Mouse (Mus musculus): ENCODE measurements around the gene Marcksl1. TPM values are rescaled to one million over a fixed set of nuclear protein-coding genes. Genes with fewer than 3 reads are reported as not detected.
A peak's percentile ranks its signal among the peaks of the same experiment; 100 is the strongest.

Gene Marcksl1
- total RNA-seq (2017), result 11.7 to 14.4 TPM (median 14.4 TPM) in 3 replicates

DNA sequence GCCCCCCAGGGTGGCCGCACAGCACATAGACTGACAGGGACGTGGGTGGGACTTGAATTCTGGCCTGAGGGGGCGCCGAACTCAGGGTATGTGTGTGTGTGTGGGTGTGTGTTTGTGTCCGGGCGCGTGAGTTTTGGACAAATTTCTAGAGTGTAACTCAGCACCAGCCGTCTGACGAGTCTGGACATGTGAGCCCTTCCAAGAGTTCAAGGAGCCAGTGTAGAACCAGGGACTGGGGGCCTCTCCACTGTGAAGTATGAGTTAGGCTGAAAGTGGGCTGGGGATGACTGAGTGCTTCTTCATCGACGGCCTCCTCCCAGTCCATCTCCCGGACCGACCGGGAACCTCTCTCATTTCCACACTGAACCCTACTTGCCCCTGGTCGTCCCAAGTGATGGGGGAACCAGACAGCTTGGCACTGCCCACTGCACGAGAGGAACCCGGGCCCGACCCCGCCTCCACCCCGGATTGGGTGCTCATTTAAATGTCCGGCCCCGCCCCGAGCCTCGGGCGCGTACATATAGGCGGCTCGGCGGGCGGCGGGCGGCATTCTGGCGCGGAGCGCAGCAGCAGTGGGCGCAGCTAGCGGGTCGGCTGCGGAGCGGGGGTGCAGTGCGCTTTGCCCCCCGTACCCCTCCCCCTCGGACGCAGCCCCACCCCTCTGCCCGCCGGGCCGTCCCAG lies at the start of gene Marcksl1:
Gene Marcksl1 (plus strand): TSS at position 496 of the 682 bp plus-strand sequence.
- ATAC-seq (replicated peaks; ENCODE audit: insufficient number of reproducible peaks, low FRiP score, low TSS enrichment, poor library complexity, severe bottlenecking), result peak; percentile 81

DNA sequence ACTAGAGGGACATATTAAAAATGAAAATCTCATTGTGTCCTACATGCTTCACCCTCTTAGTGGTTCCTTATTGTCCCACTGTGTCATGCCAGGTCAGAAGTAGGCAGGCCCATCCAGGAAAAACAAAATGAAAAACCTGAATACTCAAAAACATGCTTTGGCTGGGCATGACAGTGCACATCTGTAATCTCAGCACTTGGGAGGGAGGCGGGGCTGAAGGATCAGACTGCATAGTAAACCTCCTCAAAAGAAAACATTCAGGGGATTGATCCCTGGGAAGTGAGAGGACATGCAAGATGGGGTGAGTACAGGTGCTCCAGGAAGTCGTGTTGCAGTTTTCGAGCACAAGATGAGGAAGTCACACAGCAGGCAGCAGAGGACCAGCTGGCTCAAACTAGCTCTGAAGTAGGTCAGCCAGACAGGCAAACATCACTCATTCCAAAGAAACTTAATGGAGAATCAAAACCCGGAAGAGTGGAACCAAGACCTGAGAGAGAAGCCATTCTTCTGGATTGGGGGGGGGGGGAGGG lies 49.0 kb upstream of the Marcksl1 start:
- no peak for ATAC-seq (replicated peaks; ENCODE audit: insufficient number of reproducible peaks, low FRiP score, low TSS enrichment, poor library complexity, severe bottlenecking)

DNA sequence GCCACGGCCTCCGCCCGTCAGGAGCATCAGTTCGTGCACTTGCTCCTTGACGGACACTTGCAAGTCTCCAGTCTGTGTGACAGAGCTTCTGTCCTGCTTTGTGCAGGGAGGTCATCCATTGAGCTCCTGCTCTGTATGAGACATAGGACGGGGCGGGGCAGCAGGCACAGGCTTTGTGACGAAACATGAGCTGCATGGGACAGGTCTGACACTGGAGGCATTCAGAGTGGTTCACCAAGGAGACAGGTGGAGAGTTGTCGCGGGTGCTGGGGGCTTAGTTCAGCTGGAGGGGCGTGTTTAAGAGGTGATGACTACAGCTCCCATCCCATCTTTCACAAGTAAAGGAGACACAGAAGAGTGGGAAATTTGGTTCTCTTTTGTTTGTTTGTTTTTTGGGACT lies 37.3 kb upstream of the Marcksl1 start:
- ATAC-seq (replicated peaks; ENCODE audit: insufficient number of reproducible peaks, low FRiP score, low TSS enrichment, poor library complexity, severe bottlenecking), result no peak

DNA sequence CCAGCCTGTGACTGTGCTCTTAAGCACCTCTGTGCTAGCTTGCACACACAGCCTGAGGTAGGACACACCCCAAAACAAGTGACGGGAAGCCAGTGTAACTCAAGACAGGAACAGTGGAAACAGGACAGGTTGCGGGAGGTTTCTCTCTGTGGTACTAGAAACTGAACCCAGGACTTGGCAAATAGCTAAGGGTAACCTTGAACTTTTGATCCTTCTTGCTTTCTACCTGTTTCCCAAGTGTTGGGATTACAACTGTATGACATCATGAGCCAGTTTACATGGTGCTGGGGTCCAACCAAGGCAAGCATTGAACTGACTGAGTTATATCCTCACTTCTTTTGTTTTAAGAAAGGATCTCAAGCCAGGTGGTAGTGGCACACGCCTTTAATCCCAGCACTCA lies 33.5 kb upstream of the Marcksl1 start:
- ATAC-seq (replicated peaks; ENCODE audit: insufficient number of reproducible peaks, low FRiP score, low TSS enrichment, poor library complexity, severe bottlenecking), result no peak

DNA sequence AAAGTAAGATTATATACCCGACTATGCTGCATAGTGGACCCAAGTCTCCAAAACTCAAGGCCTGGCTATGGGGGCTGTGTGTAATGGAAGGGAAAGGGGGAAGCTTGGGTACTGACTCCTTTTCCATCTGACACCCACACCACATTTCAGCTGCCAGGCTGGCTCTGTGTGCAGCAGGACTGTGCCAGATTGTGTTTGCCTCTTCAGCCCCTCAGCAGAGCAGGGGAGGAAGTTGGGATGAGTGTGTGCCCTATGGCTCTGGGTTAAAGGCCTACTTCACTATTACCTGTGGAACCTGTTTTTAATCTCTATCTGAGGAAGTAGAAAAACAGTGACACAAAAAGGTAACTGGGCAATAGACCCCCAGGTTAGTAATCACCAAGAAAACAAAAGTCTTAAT lies 32.3 kb upstream of the Marcksl1 start:
- no peak for ATAC-seq (replicated peaks; ENCODE audit: insufficient number of reproducible peaks, low FRiP score, low TSS enrichment, poor library complexity, severe bottlenecking)

DNA sequence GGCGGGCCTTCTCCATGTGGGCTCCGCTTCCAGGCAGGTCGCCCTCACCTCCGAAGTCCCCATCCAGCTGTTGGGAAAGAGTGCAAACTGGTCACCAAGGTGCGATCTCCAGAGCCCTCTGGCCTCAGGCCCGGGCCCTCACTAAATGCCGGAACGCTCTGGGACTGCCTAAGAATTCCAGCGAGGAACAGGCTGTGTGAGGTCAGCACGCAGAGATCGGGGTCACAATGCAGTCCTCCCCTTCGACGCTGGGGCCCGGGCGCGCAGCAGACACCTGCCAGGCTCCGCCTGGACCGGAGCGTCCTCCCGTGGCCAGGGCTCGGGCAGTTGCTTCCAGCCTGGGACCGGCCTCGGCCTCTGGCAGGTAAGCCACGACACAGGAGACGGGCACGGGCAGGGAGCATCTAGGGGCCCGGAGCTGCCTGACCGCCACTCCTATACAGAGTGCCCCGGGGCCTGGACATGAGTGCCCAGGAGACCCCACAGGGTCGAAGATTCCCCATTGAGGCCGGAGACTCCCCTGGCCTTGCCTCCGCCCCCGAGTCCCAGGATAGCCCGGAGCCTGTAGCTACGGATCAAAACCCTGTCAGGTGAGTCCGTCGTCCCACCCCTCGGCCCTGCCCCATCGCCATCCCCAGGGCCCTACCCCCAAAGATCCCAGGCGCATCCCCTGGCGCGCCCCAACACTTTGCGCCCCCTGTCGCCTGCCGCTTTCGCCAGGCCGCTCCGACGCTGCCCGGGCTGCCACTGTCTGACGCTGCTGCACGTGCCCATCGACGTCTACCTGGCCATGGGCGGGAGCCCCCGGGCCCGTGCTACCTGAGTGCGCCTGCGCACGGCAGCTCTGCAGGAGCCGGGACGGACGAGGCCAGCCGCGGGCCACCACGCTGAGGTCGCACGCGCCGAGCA lies 22.2 kb upstream of the Marcksl1 start, which contains the start of the genes Tssk3 and Fam229a:
Gene Tssk3 (minus strand): TSS at position 51 of the 909 bp plus-strand sequence.
Gene Fam229a (plus strand): TSS at position 219 of the 909 bp plus-strand sequence.
- no peak for ATAC-seq (replicated peaks; ENCODE audit: insufficient number of reproducible peaks, low FRiP score, low TSS enrichment, poor library complexity, severe bottlenecking)

DNA sequence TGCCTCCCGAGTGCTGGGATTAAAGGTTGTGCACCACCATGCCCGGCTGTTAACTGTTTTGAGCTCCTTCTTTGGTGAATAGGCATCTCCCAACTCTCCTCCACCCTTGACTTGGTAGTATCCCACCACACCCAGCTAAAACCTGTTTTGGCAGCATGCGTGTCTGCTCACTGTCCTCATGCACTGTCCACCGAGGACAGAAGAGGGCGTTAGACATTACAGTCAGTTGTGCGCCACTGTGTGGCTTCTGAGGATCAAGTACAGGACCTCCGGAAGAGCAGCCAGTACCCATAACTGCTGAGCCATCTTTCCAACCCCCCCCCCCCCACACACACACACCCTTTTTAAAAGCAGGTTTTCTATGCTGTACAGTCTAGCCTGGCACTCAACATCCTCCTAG lies 18.7 kb upstream of the Marcksl1 start:
- ATAC-seq (replicated peaks; ENCODE audit: insufficient number of reproducible peaks, low FRiP score, low TSS enrichment, poor library complexity, severe bottlenecking), result no peak

DNA sequence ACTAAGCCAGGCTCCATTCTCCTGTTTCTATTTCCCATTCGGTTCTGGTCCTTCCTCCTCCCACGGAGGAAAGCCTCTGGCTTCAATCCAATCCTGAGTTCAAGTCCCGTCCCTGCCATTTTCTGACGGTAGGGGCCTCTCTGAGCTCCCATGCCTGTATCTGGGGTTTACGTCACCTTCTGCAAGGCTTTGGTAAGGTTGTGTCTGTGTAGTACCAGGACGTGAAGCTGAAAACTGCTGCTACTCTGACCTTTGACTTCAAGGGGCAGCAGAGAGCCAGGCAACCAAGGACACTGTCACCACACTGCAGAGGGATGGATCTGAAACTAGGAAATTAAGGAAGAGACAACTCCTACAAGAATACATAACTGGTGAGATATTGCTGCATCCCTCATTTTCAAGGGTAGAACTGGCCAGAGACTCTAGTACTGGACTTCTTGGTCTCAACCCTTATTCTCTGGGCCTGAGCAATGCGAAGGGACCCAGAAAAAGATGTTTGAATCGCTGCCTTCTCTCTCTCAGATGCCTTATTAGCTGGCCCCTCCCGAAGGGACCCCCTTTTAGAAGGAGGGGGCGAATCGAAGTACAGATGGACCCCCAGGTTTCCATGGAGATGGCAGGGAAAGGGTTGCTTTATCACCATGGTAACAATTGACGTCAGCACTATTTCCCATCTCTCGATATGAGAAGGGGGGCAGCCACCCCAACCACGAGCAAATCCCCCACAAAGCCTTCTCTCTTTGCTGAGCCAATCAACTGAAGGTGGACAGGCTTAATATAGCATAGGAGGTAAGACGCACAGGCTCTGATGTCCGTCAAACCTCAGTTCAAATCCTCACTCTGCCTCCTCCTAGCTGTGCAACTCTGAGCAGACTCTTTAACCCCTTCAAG lies 17.5 kb upstream of the Marcksl1 start:
- peak; percentile 72 for ATAC-seq (replicated peaks; ENCODE audit: insufficient number of reproducible peaks, low FRiP score, low TSS enrichment, poor library complexity, severe bottlenecking)

DNA sequence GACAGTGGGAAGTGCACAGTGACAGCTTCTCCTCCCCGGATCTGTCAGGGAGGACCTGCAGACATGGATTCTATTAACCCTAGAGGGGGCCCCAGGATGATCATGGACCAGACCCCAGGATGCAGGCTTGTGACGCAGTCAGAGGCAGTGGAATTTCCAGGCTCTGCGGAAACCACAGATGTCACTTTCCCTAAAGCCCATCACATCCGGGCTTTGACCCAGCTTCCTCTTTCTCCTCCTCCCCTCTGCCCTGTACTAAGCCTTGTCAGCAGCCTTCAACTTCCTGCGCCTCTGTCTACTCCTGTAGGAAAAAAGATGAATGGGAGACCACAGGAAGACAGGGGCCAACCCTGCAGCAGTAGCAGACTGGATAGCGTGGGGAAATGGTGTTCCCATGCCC lies 16.8 kb upstream of the Marcksl1 start:
- ATAC-seq (replicated peaks; ENCODE audit: insufficient number of reproducible peaks, low FRiP score, low TSS enrichment, poor library complexity, severe bottlenecking), result peak; percentile 48

DNA sequence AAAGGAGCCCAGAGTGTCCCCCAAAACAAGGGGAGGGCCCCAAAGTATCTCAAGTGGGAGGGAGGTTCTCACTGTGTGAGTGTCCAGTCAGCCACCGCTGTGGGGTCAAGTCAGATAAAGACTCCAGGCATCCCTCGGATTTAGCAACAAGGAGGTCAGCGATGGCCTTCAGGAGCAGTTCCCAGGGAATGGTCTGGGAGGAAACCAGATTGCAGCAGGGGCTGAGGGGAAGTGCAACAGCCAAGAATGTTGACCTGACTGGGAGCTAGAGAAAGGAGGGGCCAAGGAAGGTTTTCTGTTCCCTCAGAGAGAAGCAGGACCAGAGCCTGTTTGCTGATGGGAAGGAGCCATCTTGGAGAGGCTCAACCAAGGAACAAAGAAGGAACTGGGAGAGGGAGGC lies 14.4 kb upstream of the Marcksl1 start:
- no peak for ATAC-seq (replicated peaks; ENCODE audit: insufficient number of reproducible peaks, low FRiP score, low TSS enrichment, poor library complexity, severe bottlenecking)

DNA sequence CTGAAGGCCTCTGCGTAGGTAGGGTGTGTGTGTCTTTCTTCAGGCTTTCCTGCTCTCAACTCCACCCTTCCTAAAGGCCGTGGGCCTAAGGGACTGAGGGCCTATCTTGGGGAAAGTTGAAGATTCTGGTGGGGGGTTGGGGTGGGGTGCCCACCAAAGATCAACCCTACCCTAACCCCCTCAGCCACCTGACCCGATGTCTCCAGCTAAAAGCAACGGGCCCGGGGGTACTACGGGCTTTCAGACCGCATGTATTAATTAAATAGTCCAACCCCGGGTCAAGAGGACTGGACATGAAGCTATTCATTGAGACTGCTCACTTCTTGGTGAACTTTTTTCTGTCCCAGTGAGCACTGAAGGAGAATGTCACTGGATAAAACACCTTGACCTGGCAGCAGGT lies 13.4 kb upstream of the Marcksl1 start:
- no peak for ATAC-seq (replicated peaks; ENCODE audit: insufficient number of reproducible peaks, low FRiP score, low TSS enrichment, poor library complexity, severe bottlenecking)

DNA sequence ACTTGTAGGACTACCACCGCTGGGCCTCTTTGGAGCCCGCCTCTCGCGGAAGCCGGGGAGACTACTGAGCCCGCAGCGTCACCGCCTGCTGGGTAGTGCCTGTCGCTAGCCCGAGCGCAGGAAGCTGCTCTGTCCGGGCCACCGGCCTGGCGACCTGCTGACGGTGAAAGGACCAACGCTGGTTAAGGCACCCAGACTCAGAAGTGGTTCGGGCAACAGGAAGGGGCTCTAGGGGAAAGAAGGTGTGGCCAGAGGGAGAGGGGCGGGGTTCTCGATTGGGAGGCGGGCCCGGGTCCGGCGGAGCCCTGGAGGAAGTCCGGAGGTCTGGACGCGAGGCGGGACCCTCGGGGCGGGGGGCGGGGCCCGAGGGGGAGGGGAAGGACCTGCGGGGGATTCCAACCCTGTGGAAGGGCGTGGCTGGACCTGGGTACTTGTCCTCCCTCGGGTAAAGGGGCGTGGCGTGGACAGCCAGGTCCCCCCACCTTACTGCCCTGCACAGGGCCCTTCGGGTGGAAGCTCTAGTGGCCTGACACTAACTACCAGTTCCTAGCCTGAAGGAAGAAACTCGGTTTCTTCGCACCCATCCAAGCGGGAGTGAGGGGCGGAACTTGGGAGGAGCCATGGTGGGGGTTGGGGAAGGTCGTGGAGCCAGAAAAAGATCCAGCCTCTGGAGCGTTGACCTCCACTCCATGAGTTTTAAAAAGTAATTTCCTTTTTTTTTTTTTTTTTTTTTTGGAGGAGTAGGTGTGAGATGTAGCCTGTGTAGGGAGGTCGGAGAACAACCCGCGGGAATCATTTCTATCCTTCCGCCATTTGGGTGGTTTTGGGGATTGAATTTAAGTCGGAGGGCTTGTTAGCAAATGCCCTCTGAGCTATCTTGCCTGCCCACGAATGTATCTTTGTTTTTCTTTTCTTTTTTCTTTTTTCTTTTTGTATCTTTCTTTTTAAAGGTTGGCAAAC lies 12.5 kb upstream of the Marcksl1 start:
- ATAC-seq (replicated peaks; ENCODE audit: insufficient number of reproducible peaks, low FRiP score, low TSS enrichment, poor library complexity, severe bottlenecking), result peak; percentile 69

DNA sequence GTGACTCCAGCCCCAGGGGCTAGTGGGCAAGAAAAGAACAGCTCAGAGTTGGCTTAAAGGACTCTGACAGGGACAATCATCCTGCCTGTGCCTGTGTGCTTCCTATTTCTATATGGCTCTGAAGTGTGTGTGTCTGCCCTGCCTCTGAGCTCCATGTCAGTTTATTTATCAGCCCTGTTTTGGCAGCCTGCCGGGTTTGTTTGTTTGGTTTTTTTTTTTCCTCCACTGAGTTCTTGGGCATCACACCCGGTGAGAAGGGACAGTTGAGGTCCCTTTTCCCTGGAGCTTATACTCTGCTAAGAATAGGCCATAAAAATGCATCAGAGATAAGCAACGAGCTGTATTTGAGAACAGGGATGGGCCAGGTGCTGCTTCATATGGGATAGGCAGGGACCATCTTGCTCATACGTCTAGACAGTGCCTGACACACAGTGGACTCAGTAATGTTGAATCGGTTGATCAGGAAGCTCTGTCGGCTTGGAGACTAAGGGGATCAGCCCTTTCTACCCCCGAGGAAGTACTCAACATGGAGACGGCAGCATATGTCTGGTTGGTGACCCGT lies 11.0 kb upstream of the Marcksl1 start:
- no peak for ATAC-seq (replicated peaks; ENCODE audit: insufficient number of reproducible peaks, low FRiP score, low TSS enrichment, poor library complexity, severe bottlenecking)

DNA sequence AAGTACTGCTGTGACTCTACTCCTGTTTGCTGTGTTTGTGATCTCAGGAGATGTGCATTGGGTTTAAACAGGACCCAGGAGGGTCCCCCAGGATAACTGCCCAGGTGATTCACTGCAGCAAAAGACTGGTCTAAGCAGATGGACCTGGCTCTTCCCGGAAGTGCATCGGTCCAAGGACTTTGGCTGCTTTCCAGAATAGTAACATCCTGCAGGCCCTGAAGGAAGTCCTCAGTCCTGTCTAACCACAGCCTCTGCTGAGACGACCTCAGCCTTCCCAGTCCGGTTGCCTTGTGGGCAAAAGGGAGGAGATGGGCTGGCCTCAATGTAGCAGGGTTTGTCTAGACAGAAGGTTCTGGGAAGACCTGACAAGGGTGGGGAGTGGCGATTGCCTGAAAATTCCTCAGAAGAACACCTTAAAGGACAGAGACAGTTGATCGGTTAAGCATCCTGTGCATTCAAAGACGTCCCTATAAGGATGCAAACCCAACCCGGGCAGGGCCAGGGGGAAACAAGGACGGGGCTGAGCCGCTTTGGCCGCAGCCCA lies 10.4 kb upstream of the Marcksl1 start:
- ATAC-seq (replicated peaks; ENCODE audit: insufficient number of reproducible peaks, low FRiP score, low TSS enrichment, poor library complexity, severe bottlenecking), result no peak

DNA sequence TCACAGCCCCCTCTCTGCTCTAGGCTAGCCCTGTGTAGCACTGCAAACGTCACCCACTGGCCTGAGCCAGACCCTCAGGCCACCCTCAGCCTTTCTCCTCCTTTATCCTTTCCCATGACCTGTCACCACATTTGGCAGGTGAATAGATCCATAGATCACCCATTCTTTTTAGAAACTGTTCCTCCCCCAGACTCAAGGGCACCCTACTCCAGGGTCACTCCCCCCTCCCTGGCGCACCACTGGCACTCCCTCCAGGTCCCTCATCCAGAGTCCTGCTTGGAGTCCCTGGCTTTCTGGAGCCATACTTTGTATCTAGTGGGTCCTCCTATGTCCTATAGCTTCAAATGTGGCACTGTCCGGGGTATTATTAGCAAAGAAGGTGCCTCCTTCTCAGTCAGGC lies 7.9 kb upstream of the Marcksl1 start:
- no peak for ATAC-seq (replicated peaks; ENCODE audit: insufficient number of reproducible peaks, low FRiP score, low TSS enrichment, poor library complexity, severe bottlenecking)

DNA sequence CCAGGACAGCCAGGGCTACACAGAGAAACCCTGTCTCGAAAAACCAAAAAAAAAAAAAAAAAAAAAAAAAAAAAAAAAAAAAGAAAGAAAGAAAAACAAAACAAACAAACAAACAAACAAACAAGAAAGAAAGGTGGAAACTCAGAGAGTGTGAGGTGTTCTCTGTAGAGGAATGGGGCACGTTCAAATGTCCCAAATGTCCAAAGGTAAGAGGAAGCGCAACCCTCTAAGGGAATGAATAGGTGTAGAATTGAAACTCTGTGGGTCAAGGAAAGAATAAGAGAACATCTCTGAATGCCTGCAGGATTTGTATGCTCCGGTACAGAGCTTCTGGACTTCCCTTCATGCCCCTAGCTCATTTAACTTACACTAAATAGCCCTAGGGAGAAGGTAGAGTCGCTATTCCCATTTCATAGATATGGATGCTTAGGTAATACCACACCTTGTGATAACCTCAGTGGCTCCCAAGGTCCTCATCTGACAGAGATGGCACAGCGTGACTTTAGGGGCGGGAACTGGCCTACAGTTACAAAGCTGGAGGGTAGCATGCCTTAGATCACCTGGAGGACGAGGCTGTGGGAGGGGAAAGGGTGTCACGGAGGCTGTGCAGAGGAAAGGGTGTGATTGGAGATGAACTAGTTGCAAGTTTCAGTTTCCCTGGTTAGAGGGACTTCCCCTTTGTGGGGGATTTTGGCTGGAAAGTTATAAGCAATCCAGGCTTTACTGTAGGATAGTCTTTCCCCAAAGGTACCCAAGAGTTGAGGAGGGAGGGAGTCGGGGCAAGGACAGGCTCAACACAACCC lies 5.7 kb upstream of the Marcksl1 start:
- peak; percentile 62 for ATAC-seq (replicated peaks; ENCODE audit: insufficient number of reproducible peaks, low FRiP score, low TSS enrichment, poor library complexity, severe bottlenecking)

DNA sequence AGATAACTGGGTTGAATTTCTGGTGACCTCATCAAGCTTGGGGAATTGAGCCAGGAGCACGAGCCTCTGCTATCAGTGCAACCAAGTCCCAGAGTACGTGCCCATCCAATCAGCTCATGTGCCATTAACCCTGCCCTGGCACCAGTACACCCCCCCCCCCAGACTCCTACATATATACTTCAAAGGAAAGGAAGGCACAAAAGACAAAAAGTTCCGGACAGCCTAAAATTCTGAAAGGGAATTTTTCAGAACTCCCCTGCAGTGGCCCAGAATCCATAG lies 5.2 kb upstream of the Marcksl1 start:
- ATAC-seq (replicated peaks; ENCODE audit: insufficient number of reproducible peaks, low FRiP score, low TSS enrichment, poor library complexity, severe bottlenecking), result no peak
